Mouse (Mus musculus) CD4-positive naive resting alpha-beta T cell, adult 76 days (primary cell): Measurements from ENCODE around the gene Parp14. TPM values are rescaled to one million over a fixed set of nuclear protein-coding genes. Genes with fewer than 3 reads are reported as not detected.

Source experiments
- total RNA-seq: library from RNA; stranded (reverse); gene quantifications from one replicate; pipeline ENCODE4 v1.2.4, GENCODE M21; 2023

Gene Parp14
- total RNA-seq, result 58.5 TPM

DNA sequence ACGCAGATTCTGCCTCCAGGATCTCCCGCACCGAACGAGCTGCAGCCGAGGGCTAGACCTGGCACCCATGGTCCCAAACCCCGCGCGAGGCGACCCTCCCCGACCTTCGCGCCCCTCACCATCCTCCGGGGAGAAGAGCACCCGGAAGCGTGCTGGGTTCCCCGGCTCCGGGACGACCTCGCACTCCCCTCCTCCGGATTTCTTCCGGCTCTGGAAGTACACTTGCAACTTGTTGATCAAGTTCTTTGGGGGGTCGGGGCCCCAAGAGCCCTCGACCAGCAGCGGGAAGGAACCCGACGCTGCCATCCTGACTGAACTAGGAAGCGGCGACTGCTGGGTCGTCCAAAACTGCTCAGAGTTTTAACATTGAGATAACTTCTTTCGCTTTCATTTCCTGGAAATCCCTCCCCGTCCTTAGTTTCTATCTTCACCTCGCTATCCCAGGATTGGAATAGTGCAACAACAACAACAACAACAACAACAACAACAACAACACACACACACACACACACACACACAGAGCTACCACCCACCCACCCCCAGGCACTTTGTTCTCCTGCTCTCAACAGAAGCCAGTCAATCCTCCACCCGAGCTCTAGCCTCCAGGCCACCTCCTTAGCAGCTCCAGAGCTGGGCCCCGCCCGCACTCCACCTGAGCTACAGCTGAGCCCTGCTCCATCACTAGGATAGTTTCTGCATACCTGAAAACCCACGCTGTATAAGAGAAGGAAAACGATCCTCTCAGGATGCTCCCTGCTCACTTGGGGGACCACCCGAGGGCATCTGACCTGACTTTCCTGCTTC lies at the start of gene Parp14:
TSS of gene Parp14 (minus strand) at position 497 of the 804 bp plus-strand sequence.

Other genes with a start within 250 kb of the Parp14 start
- gene Dirc2, start 102.2 kb downstream of the Parp14 start, total RNA-seq, result 54.7 TPM
- 22.6 TPM for gene Hspbap1, start 101.2 kb downstream of the Parp14 start, total RNA-seq
- 51.4 TPM for gene Parp9, start 66.9 kb upstream of the Parp14 start, total RNA-seq
- 44.0 TPM for gene Dtx3l, start 67.6 kb upstream of the Parp14 start, total RNA-seq
- gene Kpna1, start 107.2 kb upstream of the Parp14 start, total RNA-seq, result 214 TPM
- gene Wdr5b, start 169.6 kb upstream of the Parp14 start, total RNA-seq, result 7.2 TPM
- 24.6 TPM for gene Fam162a, start 200.1 kb upstream of the Parp14 start, total RNA-seq
- gene Ccdc58, start 200.1 kb upstream of the Parp14 start, total RNA-seq, result 35.1 TPM